Mouse (Mus musculus) hindbrain, embryonic 16.5 days (tissue): ENCODE measurements at regions not wholly inside any gene's neighbourhood (a gene's known extent, or its start where the extent isn't known, plus 50 kb on each side); places are given as distances from the start of the nearest gene placed in this dataset.

Source experiments
- ATAC-seq: fragments of 200-750 bp; cut with Nextera tagmentation; 2 replicates; pipeline ENCODE4 v1.8.0; 2017; ENCODE audit warnings: moderate TSS enrichment, moderate library complexity
- H3K27ac ChIP-seq: fragments of 300-500 bp; sonication (generic); 2 replicates; pipeline ENCODE4 v1.5.1; 2014; ENCODE audit warnings: low read depth, mild to moderate bottlenecking, control low read depth, low read length, moderate library complexity
- H3K27me3 ChIP-seq: fragments of 300-500 bp; sonication (generic); replicated peaks from 2 replicates; pipeline ENCODE4 v1.6.1; 2014; ENCODE audit warnings: low read length; ENCODE audit not compliant: control insufficient read depth, insufficient read depth
- H3K36me3 ChIP-seq: fragments of 300-500 bp; sonication (generic); 2 replicates; pipeline ENCODE4 v1.6.1; 2014; ENCODE audit warnings: mild to moderate bottlenecking, low read length, moderate library complexity, mixed read lengths; ENCODE audit not compliant: control insufficient read depth, insufficient read depth
- H3K4me1 ChIP-seq: fragments of 300-500 bp; sonication (generic); 2 replicates; pipeline ENCODE4 v1.6.1; 2014; ENCODE audit warnings: low read depth, low read length; ENCODE audit not compliant: control insufficient read depth, insufficient read depth
- H3K4me2 ChIP-seq: fragments of 300-500 bp; sonication (generic); 2 replicates; pipeline ENCODE4 v1.6.1; 2014; ENCODE audit warnings: mild to moderate bottlenecking, low read length, control low read depth, moderate library complexity
- H3K4me3 ChIP-seq: fragments of 300-500 bp; sonication (generic); 2 replicates; pipeline ENCODE4 v1.5.1; 2014; ENCODE audit warnings: mild to moderate bottlenecking, low read length, control low read depth, moderate library complexity
- H3K9ac ChIP-seq: fragments of 300-500 bp; sonication (generic); 2 replicates; pipeline ENCODE4 v1.6.1; 2014; ENCODE audit warnings: low read depth, mild to moderate bottlenecking, control low read depth, low read length, moderate library complexity
- H3K9me3 ChIP-seq: fragments of 300-500 bp; sonication (generic); 2 replicates; pipeline ENCODE4 v1.6.1; 2014; ENCODE audit warnings: mild to moderate bottlenecking, low read length, moderate library complexity; ENCODE audit not compliant: control insufficient read depth
- WGBS: fragments of 180-500 bp; shearing (Covaris S2); extraction: QIAGEN DNeasy Blood & Tissue Kit; methylation state at CpG from one replicate; pipeline ENCODE4 v1.1.7; 2014; 5-methylcytosine and 5-hydroxymethylcytosine counted together

GRCm38 (mm10) chr12:28238016-28238415 lies 314.2 kb downstream of the Dcdc2c start:
- ATAC-seq, result no peak
- no peak overlapping the region for H3K27ac ChIP-seq
- WGBS, result 91% methylated on average over 5 of the region's 5 CpGs
- H3K36me3 ChIP-seq, result no peaks in the 10 kb centered on the region
- no peaks in the 10 kb centered on the region for H3K27me3 ChIP-seq
- H3K4me1 ChIP-seq, result no peaks in the 10 kb centered on the region
- no peak overlapping the region for H3K4me2 ChIP-seq
- no peaks in the 10 kb centered on the region for H3K9me3 ChIP-seq
- H3K9ac ChIP-seq, result no peak overlapping the region
- H3K4me3 ChIP-seq, result no peak overlapping the region

GRCm38 (mm10) chr12:28237041-28237440 lies 315.2 kb downstream of the Dcdc2c start:
- H3K27me3 ChIP-seq, result no peaks in the 10 kb centered on the region
- no peak overlapping the region for H3K27ac ChIP-seq
- H3K36me3 ChIP-seq, result no peaks in the 10 kb centered on the region
- H3K9me3 ChIP-seq, result no peaks in the 10 kb centered on the region
- no peak overlapping the region for H3K9ac ChIP-seq
- WGBS, result 56% methylated on average over 4 of the region's 4 CpGs
- H3K4me1 ChIP-seq, result no peaks in the 10 kb centered on the region
- ATAC-seq, result no peak
- no peak overlapping the region for H3K4me3 ChIP-seq
- no peak overlapping the region for H3K4me2 ChIP-seq

DNA sequence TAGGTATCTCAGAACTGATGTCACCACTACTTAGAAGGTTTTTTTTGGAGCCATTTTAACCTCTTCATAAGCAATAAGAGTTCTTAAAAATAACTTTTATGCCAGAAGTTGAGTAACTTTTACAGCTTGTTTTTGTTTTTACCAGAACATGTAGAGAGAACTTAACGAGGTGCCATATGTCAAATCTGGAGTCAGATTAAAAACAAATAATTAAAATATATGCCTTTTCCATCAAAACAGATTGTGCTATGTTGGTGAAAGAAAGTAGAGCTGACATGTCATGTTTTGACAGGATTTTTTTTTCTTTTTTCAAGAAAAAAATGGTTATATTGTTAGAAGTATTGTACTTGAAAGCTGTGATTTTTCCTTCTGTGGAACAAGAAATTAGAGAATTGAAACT lies 349.4 kb downstream of the Dcdc2c start:
- no peak overlapping the region for H3K27ac ChIP-seq
- H3K9ac ChIP-seq, result no peak overlapping the region
- ATAC-seq, result no peak
- no peak overlapping the region for H3K4me2 ChIP-seq
- no peaks in the 10 kb centered on the region for H3K36me3 ChIP-seq
- H3K4me3 ChIP-seq, result no peak overlapping the region
- no peaks in the 10 kb centered on the region for H3K9me3 ChIP-seq
- WGBS, result 83% methylated on average over 1 of the region's 1 CpGs
- H3K4me1 ChIP-seq, result no peaks in the 10 kb centered on the region
- H3K27me3 ChIP-seq, result no peaks in the 10 kb centered on the region

- ATAC-seq, result no peak
- Histone ChIP-seq H3K27ac (no peak overlapping the region), H3K36me3 (no peaks in the 10 kb centered on the region)
Observed at GRCm38 (mm10) chr12:28186695-28187094, 365.5 kb downstream of the Dcdc2c start.

DNA sequence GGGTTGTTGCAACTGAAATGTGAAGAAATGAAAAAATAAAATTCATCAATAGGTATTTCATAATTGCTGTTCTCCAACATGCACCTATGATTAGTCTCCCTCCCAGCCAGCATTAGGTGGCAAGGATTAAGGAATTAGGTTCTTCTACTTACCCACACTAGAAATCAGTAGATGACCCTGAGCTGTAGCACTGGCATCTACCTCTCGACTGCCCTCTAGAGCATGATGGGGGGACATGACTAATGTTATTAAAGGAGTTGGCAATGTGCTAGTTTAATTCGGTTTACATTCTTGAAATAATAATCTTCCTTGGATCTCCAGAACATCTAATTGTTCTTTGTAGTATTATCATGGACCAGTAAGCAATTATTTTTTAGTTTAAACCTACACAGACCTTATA lies 370.9 kb downstream of the Dcdc2c start:
- H3K9ac ChIP-seq, result no peak overlapping the region
- H3K4me3 ChIP-seq, result no peak overlapping the region
- ATAC-seq, result no peak
- H3K36me3 ChIP-seq, result no peaks in the 10 kb centered on the region
- no peaks in the 10 kb centered on the region for H3K27me3 ChIP-seq
- H3K9me3 ChIP-seq, result no peaks in the 10 kb centered on the region
- H3K27ac ChIP-seq, result no peak overlapping the region
- WGBS, result 74% methylated on average over 2 of the region's 2 CpGs
- H3K4me2 ChIP-seq, result no peak overlapping the region
- H3K4me1 ChIP-seq, result no peaks in the 10 kb centered on the region

More at GRCm38 (mm10) chr12:28186695-28187094, 365.5 kb downstream of the Dcdc2c start:
- Histone ChIP-seq H3K27me3 (no peaks in the 10 kb centered on the region), H3K4me1 (no peaks in the 10 kb centered on the region), H3K4me3 (no peak overlapping the region), H3K9ac (no peak overlapping the region), H3K9me3 (no peaks in the 10 kb centered on the region; the same call in 1 of the 2 replicates), H3K4me2 (no peak overlapping the region)

- 68% methylated on average over 3 of the region's 3 CpGs for WGBS
- no peaks in the 10 kb centered on the region for H3K36me3 ChIP-seq
- no peaks in the 10 kb centered on the region for H3K27me3 ChIP-seq
- no peak overlapping the region for H3K4me3 ChIP-seq
- H3K9ac ChIP-seq, result no peak overlapping the region
- no peak overlapping the region for H3K4me2 ChIP-seq
- ATAC-seq, result no peak
- H3K9me3 ChIP-seq, result no peaks in the 10 kb centered on the region
- H3K27ac ChIP-seq, result no peak overlapping the region
- H3K4me1 ChIP-seq, result no peaks in the 10 kb centered on the region
Observed at GRCm38 (mm10) chr12:28176016-28176415, 376.2 kb downstream of the Dcdc2c start.

DNA sequence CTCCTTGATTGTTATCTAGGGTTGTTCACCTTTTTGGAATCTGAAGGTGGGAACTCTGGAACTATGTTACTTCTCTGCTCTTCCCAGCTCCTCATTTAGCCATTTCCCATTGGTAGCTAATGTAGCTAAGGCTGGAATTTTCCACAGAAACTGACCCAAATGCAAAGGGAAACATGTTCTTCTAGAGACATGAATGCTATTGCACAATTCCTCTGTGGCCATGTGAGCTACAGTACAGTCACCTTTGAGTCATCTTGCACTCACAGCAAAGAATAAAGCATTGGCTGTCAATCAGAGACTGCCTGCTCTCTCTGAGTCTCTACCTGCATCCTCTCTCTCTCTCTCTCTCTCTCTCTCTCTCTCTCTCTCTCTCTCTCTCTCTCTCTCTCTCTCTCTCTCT lies 378.1 kb downstream of the Dcdc2c start:
- Histone ChIP-seq H3K27ac (no peak overlapping the region), H3K36me3 (no peaks in the 10 kb centered on the region), H3K4me2 (no peak overlapping the region), H3K27me3 (no peaks in the 10 kb centered on the region), H3K4me3 (no peak overlapping the region), H3K9ac (no peak overlapping the region), H3K4me1 (no peaks in the 10 kb centered on the region), H3K9me3 (no peaks in the 10 kb centered on the region)
- no peak for ATAC-seq

- Histone ChIP-seq H3K27ac (no peak overlapping the region), H3K4me3 (no peak overlapping the region), H3K4me2 (no peak overlapping the region), H3K36me3 (no peaks in the 10 kb centered on the region), H3K9ac (no peak overlapping the region), H3K9me3 (no peaks in the 10 kb centered on the region), H3K4me1 (no peaks in the 10 kb centered on the region), H3K27me3 (no peaks in the 10 kb centered on the region)
- WGBS, result 81% methylated on average over 1 of the region's 1 CpGs
- no peak for ATAC-seq
Observed at GRCm38 (mm10) chr12:28158786-28159185, 393.4 kb downstream of the Dcdc2c start.

GRCm38 (mm10) chr12:28150759-28151158 lies 401.4 kb downstream of the Dcdc2c start:
- no peak for ATAC-seq
- H3K9me3 ChIP-seq, result no peaks in the 10 kb centered on the region
- H3K4me1 ChIP-seq, result no peaks in the 10 kb centered on the region
- no peak overlapping the region for H3K9ac ChIP-seq
- H3K4me3 ChIP-seq, result no peak overlapping the region
- H3K27ac ChIP-seq, result no peak overlapping the region
- 48% methylated on average over 4 of the region's 4 CpGs for WGBS
- H3K4me2 ChIP-seq, result no peak overlapping the region
- no peaks in the 10 kb centered on the region for H3K36me3 ChIP-seq
- no peaks in the 10 kb centered on the region for H3K27me3 ChIP-seq
